Mouse (Mus musculus) urinary bladder, postnatal 10 days (tissue): ENCODE data around the gene Mrvi1.

Source experiments
- DNase-seq: peaks from one replicate; pipeline ENCODE4 v3.0.0; 2022; ENCODE audit warnings: low spot score

Mrvi1 gene

GRCm38 (mm10) chr7:110982053-110982705, at the start of gene Mrvi1:
Gene Mrvi1 (minus strand): TSS chr7:110982461.
- DNase-seq = peak; percentile 41

- DNase-seq = no peak
Measured at GRCm38 (mm10) chr7:111029046-111029553, 46.8 kb upstream of the Mrvi1 start.

GRCm38 (mm10) chr7:111028281-111029045, 46.2 kb upstream of the Mrvi1 start, which contains the start of gene Ctr9:
Gene Ctr9 (plus strand): TSS chr7:111028951.
- DNase-seq = peak; percentile 81

GRCm38 (mm10) chr7:111024912-111025311, 42.7 kb upstream of the Mrvi1 start:
- no peak for DNase-seq

- DNase-seq = no peak
Measured at GRCm38 (mm10) chr7:111024068-111024594, 41.9 kb upstream of the Mrvi1 start.

- no peak for DNase-seq
Measured at GRCm38 (mm10) chr7:111020814-111021213, 38.6 kb upstream of the Mrvi1 start.

- DNase-seq = no peak
Measured at GRCm38 (mm10) chr7:111016921-111017320, 34.7 kb upstream of the Mrvi1 start.

- no peak for DNase-seq
Measured at GRCm38 (mm10) chr7:111015731-111016130, 33.5 kb upstream of the Mrvi1 start.

GRCm38 (mm10) chr7:111014893-111015292, 32.6 kb upstream of the Mrvi1 start:
- peak; percentile 77 for DNase-seq

GRCm38 (mm10) chr7:111014039-111014605, 31.9 kb upstream of the Mrvi1 start:
- DNase-seq = no peak

GRCm38 (mm10) chr7:111004136-111004840, 22.0 kb upstream of the Mrvi1 start:
- DNase-seq = no peak

- DNase-seq = no peak
Measured at GRCm38 (mm10) chr7:110998887-110999827, 16.9 kb upstream of the Mrvi1 start.

GRCm38 (mm10) chr7:110991221-110991494, 8.9 kb upstream of the Mrvi1 start:
- DNase-seq = no peak

- no peak for DNase-seq
Measured at GRCm38 (mm10) chr7:110990356-110991220, 8.3 kb upstream of the Mrvi1 start.

- no peak for DNase-seq
Measured at GRCm38 (mm10) chr7:110989286-110989879, 7.1 kb upstream of the Mrvi1 start.

GRCm38 (mm10) chr7:110988081-110988480, 5.8 kb upstream of the Mrvi1 start:
- no peak for DNase-seq

GRCm38 (mm10) chr7:110985581-110986265, 3.5 kb upstream of the Mrvi1 start:
- DNase-seq = no peak

GRCm38 (mm10) chr7:110983621-110984020, 1.4 kb upstream of the Mrvi1 start:
- no peak for DNase-seq

GRCm38 (mm10) chr7:110982764-110983163, 503 bp upstream of the Mrvi1 start:
- DNase-seq = no peak
